Mouse (Mus musculus) CH12F3 (cell line): Measurements from ENCODE around the gene Tesk1.

ENCODE experiments used
- in situ Hi-C: fragments of 300-500 bp; cut with MboI; formaldehyde crosslinking; loops from 2 replicates; pipeline ENCODE4 v1.14.3; 2020; ENCODE audit warnings: low sequenced_read_pairs

The Tesk1 gene

GRCm38 (mm10) chr4:43489611-43490010 is 47.9 kb downstream of the Tesk1 start:
- in situ Hi-C loops = no loop called here

GRCm38 (mm10) chr4:43490801-43491200 is 49.1 kb downstream of the Tesk1 start:
- in situ Hi-C loops = no loop called here

- in situ Hi-C loops = no loop called here
Measured at GRCm38 (mm10) chr4:43492101-43492820, 50.5 kb downstream of the Tesk1 start.

GRCm38 (mm10) chr4:43492821-43493185 is 51.1 kb downstream of the Tesk1 start, which contains the start of gene Ccdc107:
Gene Ccdc107 (plus strand): TSS chr4:43492900.
- in situ Hi-C loops = no loop called here

- in situ Hi-C loops = no loop called here
Measured at GRCm38 (mm10) chr4:43493186-43493845, 51.6 kb downstream of the Tesk1 start.

GRCm38 (mm10) chr4:43493846-43494240 is 52.1 kb downstream of the Tesk1 start:
- in situ Hi-C loops = no loop called here

- in situ Hi-C loops = no loop called here
Measured at GRCm38 (mm10) chr4:43496587-43496986, 54.8 kb downstream of the Tesk1 start.

GRCm38 (mm10) chr4:43497405-43497804 is 55.7 kb downstream of the Tesk1 start:
- in situ Hi-C loops = no loop called here
